Mouse (Mus musculus) 416B (cell line): ENCODE results near the gene Cela2a.

Experiments used
- DNase-seq: peaks from one replicate; pipeline ENCODE4 v3.0.0; 2011; ENCODE audit warnings: low read depth

Cela2a gene

GRCm38 (mm10) chr4:141797545-141797944 lies 28.4 kb downstream of the Cela2a start:
- no peak for DNase-seq

GRCm38 (mm10) chr4:141796954-141797353 lies 29.0 kb downstream of the Cela2a start:
- DNase-seq: no peak

DNA sequence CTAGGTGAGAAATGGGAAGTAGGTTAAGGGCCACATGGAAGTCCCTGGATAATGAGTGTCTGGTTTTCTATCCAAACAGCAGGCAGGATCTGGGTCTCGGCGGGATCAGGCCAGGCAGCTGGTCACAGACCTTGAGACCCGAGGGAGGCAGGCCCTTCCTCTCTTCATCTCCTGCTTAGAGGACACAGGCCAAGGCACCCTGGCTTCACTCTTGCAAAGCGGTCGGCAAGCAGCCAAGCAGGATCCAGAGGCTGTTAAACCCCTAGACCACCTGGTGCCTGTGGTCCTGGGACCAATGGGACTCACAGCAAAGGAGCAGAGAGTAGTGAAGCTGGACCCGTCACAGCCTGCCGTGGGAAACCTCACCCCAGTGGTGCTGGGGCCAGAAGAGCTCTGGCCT lies 29.6 kb downstream of the Cela2a start:
- no peak for DNase-seq

GRCm38 (mm10) chr4:141794152-141794535 lies 31.8 kb downstream of the Cela2a start:
- no peak for DNase-seq

- peak; percentile 99 for DNase-seq
Measured at GRCm38 (mm10) chr4:141793282-141794151, 32.4 kb downstream of the Cela2a start, which contains the start of gene Casp9. TSS of gene Casp9 (plus strand) at chr4:141793612.

- DNase-seq: peak; percentile 90
Measured at GRCm38 (mm10) chr4:141792554-141793281, 33.2 kb downstream of the Cela2a start.

DNA sequence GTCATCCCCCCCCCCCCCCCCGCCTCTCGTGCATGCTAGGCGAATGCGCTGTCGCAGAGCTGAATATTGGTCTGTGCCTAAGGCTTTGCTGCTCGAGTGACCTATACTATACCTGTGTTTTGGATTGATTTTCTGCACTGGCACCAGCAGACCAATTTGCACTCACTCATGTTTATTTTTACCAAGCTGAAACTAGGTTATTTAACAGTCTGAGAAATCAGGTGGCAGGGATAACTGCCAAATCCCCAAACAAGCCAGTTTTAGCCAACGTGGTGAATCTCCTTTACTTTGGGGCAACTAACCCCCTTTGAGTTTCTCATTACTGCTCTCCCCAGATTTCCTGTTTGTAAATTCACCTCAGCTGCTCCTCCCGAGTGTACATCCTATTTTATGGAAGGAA lies 34.0 kb downstream of the Cela2a start:
- no peak for DNase-seq

DNA sequence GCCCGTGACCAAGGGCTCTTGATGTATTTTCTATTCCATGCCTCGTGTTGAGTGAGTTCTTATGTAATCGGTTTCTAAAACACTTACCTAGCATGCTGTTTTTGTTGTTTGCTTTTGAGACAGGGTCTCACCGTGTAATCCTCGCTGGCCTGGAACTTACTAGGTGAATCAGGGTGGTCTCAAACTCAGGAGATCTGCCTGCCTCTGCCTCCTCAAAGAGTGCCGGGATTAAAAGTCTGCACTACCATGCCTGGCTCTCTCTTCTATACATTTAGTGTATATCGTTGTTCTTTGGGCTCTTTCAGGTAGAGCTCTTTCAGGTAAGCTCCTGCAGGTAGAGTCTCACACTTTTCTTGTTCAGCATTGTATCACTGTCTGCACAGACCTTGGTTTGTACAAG lies 34.5 kb downstream of the Cela2a start:
- DNase-seq: no peak

DNA sequence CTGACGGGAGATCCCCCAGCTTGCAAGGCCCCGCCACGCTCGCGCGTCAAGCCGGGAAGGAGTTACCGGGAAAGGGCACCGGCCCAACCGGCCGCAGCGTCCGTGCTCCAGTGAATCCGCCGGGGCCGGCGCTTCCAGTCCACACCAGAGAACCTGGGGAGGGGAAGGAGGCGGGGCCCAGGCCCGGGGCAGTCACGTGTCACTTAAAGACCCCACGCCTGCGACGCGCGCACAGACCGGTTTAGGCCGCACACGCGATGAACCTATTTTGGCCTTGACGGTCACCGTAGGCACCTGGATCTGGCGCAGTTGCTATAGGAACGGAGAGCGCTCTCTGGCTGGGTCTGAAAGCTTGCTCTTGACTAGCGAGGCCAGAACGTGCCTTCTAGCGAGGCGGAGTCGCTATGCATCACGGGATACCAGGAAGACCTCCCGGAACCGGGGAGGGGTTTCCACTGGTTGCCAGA lies 35.4 kb downstream of the Cela2a start, which contains the start of gene Dnajc16:
Gene Dnajc16 (minus strand): TSS at position 408 of the 467 bp plus-strand sequence.
- DNase-seq: peak; percentile 100

GRCm38 (mm10) chr4:141789564-141790218 lies 36.3 kb downstream of the Cela2a start:
- peak; percentile 45 for DNase-seq

GRCm38 (mm10) chr4:141787462-141787861 lies 38.5 kb downstream of the Cela2a start:
- DNase-seq: no peak

DNA sequence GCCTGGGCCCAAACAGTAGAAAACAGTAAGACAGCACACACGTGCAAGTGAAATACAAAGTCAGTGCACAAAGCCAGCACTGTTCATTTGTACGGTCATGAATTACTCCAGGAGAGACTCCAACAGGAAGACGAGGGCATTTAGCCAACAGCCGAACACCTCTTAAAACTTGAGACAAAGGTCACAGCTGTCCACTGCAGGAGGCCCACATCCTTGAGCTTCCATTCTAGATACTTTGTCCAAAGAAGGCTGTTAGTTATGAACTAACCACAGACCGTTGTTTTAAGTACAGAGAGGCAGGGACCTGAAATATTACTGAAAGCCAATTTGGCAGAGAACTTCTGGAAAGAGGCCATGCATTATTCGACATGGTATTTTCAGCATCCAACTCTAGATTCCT lies 38.9 kb downstream of the Cela2a start:
- DNase-seq: no peak

DNA sequence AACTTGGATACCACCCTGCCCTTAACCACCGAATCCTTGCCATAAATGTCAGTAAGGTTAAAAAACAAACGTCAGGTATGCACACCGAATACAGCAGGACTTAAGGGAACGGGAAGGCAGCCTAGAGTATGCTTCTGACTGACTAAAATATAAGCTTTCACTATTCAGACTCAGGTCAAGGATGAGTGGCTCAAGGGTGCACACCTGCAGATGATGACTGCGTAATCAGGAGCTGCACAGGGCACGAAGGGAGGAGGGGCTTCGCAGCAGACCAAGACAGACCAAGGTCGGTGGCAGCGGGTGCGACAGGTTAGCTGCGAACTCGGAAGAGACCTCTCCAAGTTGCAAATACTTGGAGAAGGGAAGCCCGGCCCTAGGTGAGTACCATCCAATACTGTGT lies 39.8 kb downstream of the Cela2a start:
- no peak for DNase-seq

DNA sequence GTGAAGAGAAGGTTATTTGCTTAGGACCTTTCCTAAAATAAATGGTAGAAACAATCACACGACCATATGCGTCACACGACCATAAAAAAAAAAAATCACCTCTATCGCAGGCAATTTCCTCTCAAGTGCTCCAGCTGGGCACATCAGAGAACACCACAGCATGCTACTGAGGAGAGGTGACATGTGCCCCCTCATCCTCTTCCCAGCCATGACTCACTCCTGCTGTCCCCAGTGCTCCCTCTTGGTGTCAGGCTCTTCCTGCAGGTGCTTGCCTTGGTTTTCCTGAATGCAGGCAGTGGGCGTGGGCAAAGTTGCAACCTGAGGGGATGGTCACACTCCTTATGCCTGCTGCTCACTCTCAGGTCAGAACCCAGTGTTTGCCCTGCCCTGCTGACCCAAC lies 41.1 kb downstream of the Cela2a start:
- peak; percentile 38 for DNase-seq

GRCm38 (mm10) chr4:141781201-141781985 lies 44.6 kb downstream of the Cela2a start:
- no peak for DNase-seq

- DNase-seq: no peak
Measured at GRCm38 (mm10) chr4:141779828-141780227, 46.1 kb downstream of the Cela2a start.

DNA sequence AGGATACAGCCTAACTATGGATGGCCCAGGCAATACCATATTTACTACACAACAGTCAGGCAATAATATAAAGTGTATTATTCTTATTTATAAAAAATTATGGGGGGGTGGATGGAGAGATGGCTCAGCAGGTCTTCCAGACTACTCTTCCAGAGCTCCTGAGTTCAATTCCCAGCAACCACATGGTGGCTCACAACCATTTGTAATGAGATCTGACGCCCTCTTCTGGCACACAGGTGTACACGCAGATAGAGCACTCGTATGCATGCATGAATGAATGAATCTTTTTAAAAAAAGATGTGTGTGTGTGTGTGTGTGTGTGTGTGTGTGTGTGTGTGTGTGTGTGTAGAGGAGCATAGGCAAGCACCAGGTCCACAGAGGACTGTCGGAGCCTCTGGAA lies 52.9 kb downstream of the Cela2a start:
- DNase-seq: peak; percentile 24

DNA sequence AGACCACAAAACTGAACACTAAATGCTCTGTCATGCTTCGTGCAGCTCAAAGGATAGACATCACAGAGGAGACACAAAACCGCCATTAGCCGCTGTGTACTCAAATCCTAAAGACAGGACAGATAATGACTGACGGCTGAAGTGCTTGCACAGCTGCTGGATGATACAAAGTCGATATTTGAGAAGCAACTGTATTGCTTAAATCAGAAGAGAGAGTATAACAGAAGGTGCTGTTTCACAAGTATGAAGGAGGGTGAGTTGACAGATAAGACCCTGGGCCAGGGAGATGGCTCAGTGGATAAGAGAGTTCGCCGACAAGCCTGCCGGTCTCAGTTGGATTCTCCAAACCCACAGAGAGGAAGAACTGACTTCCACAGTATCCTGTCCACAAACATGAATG lies 54.1 kb downstream of the Cela2a start:
- peak; percentile 89 for DNase-seq

DNA sequence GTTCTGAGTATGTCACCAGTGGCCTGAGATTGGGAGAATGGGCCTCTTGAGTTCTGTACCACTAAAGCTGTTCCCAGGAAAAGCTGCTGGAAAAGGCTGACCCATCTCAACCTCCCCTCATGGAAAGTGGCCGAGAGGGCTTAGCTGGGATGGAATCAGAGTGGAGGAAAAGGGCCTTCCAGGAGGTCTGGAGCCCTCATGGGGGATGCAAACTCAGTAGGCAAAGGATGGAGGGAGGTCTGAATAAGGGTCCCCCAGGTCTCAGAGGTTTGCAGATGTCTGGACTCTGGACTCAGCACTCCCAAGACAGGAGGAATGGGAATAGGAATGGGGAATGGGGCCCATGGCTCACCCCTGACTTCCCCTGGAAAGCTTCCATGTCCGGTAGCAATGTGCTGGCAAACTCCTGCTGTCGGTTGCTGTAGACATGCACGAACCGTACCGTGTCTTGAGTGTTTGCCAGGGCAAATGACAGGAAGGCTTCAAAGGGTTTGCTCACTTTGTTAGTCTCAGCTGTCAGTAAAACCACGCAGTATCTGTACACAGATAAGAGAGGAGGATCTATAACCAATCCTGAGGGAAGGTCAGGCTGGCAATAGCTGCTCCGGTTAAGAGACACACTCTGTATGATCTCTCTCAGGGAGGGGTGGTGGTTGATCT lies 56.3 kb downstream of the Cela2a start:
- no peak for DNase-seq

GRCm38 (mm10) chr4:141767353-141768036 lies 58.5 kb downstream of the Cela2a start:
- no peak for DNase-seq
